Comparison of ENCODE assay signal across 1 mouse cellular context in the genomic region with DNA sequence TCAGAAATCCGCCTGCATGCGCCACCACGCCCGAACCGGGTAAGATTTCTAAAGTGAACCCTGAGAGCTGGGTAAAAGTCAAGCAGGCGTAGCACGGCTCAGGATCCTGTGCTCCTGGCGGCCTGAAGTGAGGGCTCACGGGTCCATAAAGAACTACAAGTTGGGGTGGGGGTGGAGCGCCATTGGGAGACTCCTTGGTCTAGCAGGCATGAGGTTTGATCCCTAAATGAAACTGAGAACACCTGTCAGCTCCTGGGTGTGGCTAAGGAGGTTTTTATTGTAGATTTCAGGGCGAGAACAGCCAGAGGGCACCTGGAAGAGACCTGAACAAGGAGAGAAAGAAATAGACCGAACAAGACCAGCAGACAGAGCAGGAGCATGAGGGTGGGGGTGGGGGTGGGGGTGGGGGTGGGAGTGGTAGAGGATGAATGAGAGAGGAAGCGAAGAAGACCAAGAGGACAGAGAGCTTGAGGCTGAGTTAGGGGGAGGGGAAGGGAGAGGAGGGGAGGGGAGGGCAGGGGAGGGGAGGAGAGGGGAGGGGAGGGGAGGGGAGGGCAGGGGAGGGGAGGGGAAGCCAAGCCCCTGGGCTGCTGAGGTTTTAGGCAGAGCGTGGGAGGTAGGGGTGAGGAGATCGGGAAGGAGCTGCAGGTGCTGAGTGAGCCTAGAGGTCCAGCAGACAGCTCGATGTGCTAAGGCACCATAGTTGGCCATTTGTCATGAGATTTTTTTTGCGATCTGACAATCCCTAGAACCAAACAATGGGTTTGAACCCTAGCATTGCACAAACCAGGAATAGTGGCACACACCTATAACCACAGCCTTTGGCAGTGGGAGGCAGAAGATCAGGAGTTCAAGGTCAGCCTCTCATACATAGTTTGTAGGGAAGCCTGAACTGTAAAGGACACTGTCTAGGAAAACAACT.
TF ChIP-seq lines count a peak whose summit lies in the region.

No protein-coding gene starts in this region.

TF ChIP-seq in ES-E14, 5 proteins besides CTCF, POLR2A, EP300 and RAD21:
- TF ChIP-seq MAFK (IDR thresholded peaks at IDR 0.05; ENCODE audit: insufficient read depth, low read depth, low read length) (no peak), HCFC1 (IDR thresholded peaks at IDR 0.05; ENCODE audit: borderline replicate concordance, insufficient read depth, low read length) (no peak), ZC3H11A (IDR thresholded peaks at IDR 0.05; ENCODE audit: borderline replicate concordance, low read depth, low read length) (no peak)
